Mouse (Mus musculus): ENCODE data around the gene Rpl36a. TPM values are rescaled to one million over a fixed set of nuclear protein-coding genes. Genes with fewer than 3 reads are reported as not detected.

Rpl36a gene
- polyA plus RNA-seq, 1 experiment, result 177 TPM

DNA sequence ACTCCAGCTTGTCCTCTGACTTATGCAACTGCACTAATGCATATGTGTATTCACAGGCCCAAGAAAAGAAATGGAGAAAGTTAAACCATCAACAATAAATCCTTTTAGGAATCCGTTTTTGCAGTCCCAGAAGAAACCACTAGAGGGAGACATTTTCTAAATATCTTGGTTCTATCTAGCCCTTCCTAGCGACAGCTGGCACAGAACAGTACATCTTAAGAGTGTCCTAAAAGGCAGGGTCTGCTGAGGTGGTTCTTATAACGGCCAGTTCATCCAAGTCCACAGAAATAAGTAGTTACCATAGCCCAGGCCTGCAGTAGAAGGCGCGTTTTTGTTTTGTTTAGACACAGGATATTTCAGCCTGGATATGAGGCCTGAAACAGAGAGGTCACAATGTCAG lies 34.6 kb upstream of the Rpl36a start:
- H3K4me3 ChIP-seq (ENCODE audit: control insufficient read depth, insufficient read depth, low read length), result no peak overlapping the region
- H3K4me1 ChIP-seq (replicated peaks; ENCODE audit: control insufficient read depth, insufficient read depth, low read length), result no peaks in the 10 kb centered on the region
- H3K27ac ChIP-seq (ENCODE audit: control insufficient read depth, insufficient read depth, low read length), result no peak overlapping the region
- TF ChIP-seq POLR2A (IDR thresholded peaks at IDR 0.05; ENCODE audit: control insufficient read depth, extremely low read depth, insufficient read depth, low read length, poor library complexity) (no peak), CTCF (IDR thresholded peaks at IDR 0.05; ENCODE audit: borderline replicate concordance, control insufficient read depth, extremely low read depth, insufficient read depth, low read length, poor library complexity) (no peak)
- H3K27me3 ChIP-seq (ENCODE audit: control insufficient read depth, insufficient read depth, low read length), result no peaks in the 10 kb centered on the region
- peak; percentile 11 for DNase-seq
- WGBS, result 33% methylated on average over 5 of the region's 5 CpGs
- H3K36me3 ChIP-seq (ENCODE audit: control insufficient read depth, insufficient read depth, low read length), result no peaks in the 10 kb centered on the region

DNA sequence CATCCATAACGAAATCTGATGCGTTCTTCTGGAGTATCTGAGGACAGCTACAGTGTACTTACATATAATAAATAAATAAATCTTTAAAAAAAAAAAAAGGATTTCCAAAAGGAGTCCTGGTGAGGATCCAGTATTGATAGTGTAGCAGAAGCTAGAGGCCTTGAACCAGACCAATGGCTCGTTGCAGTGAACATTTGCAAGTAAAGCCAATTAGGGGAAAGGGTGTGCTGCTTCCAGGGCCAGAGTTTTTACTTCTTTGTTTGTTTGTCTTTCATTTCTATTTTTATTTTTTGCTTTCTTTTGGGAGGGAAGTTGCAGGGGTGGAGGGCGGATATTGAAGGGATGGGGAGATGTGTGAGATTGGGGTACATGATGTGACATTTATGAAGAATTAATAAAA lies 32.1 kb upstream of the Rpl36a start:
- 96% methylated on average over 4 of the region's 4 CpGs for WGBS
- H3K36me3 ChIP-seq (ENCODE audit: control insufficient read depth, insufficient read depth, low read length), result no peaks in the 10 kb centered on the region

DNA sequence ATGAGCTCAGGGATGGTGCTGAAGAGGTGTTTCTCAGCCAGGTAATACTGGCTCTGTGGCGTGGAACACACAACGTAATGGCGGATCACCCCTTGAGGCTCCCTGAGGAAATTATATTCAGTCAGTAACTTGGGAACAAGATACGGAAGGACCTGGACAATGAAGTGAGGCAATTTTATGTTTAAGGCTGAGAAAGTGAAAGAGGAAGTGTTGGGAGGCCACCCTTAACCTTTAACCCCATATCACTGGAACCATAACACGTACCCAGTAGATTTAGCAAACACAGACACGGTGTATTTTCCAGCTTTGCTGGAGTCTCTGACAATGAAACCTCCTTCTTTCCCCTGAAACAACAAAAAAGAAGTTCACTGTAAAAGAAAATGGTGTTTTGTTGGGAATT lies 31.0 kb upstream of the Rpl36a start:
- no peak for DNase-seq
- TF ChIP-seq CTCF (IDR thresholded peaks at IDR 0.05; ENCODE audit: borderline replicate concordance, control insufficient read depth, extremely low read depth, insufficient read depth, low read length, poor library complexity) (no peak), POLR2A (IDR thresholded peaks at IDR 0.05; ENCODE audit: control insufficient read depth, extremely low read depth, insufficient read depth, low read length, poor library complexity) (no peak)
- Histone ChIP-seq H3K27me3 (ENCODE audit: control insufficient read depth, insufficient read depth, low read length) (no peaks in the 10 kb centered on the region), H3K36me3 (ENCODE audit: control insufficient read depth, insufficient read depth, low read length) (no peaks in the 10 kb centered on the region), H3K4me1 (replicated peaks; ENCODE audit: control insufficient read depth, insufficient read depth, low read length) (no peaks in the 10 kb centered on the region), H3K27ac (ENCODE audit: control insufficient read depth, insufficient read depth, low read length) (no peak overlapping the region), H3K4me3 (ENCODE audit: control insufficient read depth, insufficient read depth, low read length) (no peak overlapping the region)
- 79% methylated on average over 6 of the region's 6 CpGs for WGBS

More for the DNA sequence above, 32.1 kb upstream of the Rpl36a start:
- Histone ChIP-seq H3K4me3 (ENCODE audit: control insufficient read depth, insufficient read depth, low read length) (no peak overlapping the region), H3K27ac (ENCODE audit: control insufficient read depth, insufficient read depth, low read length) (no peak overlapping the region), H3K4me1 (replicated peaks; ENCODE audit: control insufficient read depth, insufficient read depth, low read length) (no peaks in the 10 kb centered on the region), H3K27me3 (ENCODE audit: control insufficient read depth, insufficient read depth, low read length) (no peaks in the 10 kb centered on the region)
- no peak for DNase-seq
- TF ChIP-seq CTCF (IDR thresholded peaks at IDR 0.05; ENCODE audit: borderline replicate concordance, control insufficient read depth, extremely low read depth, insufficient read depth, low read length, poor library complexity) (no peak), POLR2A (IDR thresholded peaks at IDR 0.05; ENCODE audit: control insufficient read depth, extremely low read depth, insufficient read depth, low read length, poor library complexity) (no peak)

DNA sequence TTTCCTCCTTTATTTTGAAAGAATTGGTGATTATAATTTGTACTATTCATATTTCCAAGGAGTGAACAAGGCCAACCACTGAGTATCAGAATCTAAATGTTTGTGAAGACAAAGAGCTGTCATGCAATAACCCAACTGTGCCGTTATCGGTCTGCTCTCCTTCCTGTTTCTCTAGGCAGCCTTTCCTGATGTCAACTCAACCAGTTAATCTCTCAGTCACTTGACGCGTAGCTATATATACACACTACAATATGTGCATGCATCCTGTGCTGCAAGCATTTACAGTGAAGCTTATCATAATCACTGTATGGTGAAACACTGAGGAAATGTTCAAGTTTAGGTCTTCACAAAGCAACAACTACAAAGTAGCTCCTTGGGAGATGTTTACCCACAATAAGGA lies 21.1 kb upstream of the Rpl36a start:
- Histone ChIP-seq H3K27me3 (ENCODE audit: control insufficient read depth, insufficient read depth, low read length) (no peaks in the 10 kb centered on the region), H3K4me3 (ENCODE audit: control insufficient read depth, insufficient read depth, low read length) (no peak overlapping the region), H3K4me1 (replicated peaks; ENCODE audit: control insufficient read depth, insufficient read depth, low read length) (no peaks in the 10 kb centered on the region), H3K27ac (ENCODE audit: control insufficient read depth, insufficient read depth, low read length) (no peak overlapping the region), H3K36me3 (ENCODE audit: control insufficient read depth, insufficient read depth, low read length) (no peaks in the 10 kb centered on the region)
- 32% methylated on average over 4 of the region's 4 CpGs for WGBS
- no peak for DNase-seq
- TF ChIP-seq POLR2A (IDR thresholded peaks at IDR 0.05; ENCODE audit: control insufficient read depth, extremely low read depth, insufficient read depth, low read length, poor library complexity), result no peak
- TF ChIP-seq CTCF (IDR thresholded peaks at IDR 0.05; ENCODE audit: borderline replicate concordance, control insufficient read depth, extremely low read depth, insufficient read depth, low read length, poor library complexity), result no peak

DNA sequence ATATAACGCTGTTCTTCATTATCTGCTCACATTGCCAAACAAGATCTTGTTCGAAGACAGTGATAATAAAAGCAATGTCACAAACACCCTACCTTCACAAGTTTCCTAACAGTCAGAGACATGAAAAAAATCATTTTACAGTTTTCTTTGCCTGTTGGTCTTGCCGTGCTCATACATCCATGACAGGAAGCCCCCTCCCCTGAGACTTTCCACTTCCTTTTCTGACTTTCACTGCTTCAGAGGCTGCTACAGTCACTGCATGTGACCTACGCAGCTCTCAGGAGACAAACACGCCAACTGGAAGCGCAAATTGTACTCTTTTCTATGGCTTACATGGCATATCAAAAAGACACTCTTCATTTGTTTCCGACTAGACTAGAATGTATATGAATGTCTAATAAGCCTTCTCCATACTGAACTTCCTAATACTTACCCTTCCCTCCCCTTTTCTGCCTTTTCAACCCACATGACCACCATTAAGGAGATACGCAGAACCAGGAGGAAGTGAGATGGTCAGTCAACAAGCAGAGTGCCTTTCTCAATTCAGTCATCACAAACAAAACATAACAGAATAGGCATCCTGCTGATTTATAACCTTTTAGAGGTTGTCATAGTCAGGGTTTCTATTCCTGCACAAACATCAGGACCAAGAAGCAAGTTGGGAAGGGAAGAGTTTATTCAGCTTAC lies 18.8 kb upstream of the Rpl36a start:
- H3K27ac ChIP-seq (ENCODE audit: control insufficient read depth, insufficient read depth, low read length), result no peak overlapping the region
- H3K4me3 ChIP-seq (ENCODE audit: control insufficient read depth, insufficient read depth, low read length), result no peak overlapping the region
- TF ChIP-seq POLR2A (IDR thresholded peaks at IDR 0.05; ENCODE audit: control insufficient read depth, extremely low read depth, insufficient read depth, low read length, poor library complexity) (no peak), CTCF (IDR thresholded peaks at IDR 0.05; ENCODE audit: borderline replicate concordance, control insufficient read depth, extremely low read depth, insufficient read depth, low read length, poor library complexity) (no peak)
- peak; percentile 13 for DNase-seq
- H3K27me3 ChIP-seq (ENCODE audit: control insufficient read depth, insufficient read depth, low read length), result no peaks in the 10 kb centered on the region
- H3K4me1 ChIP-seq (replicated peaks; ENCODE audit: control insufficient read depth, insufficient read depth, low read length), result no peaks in the 10 kb centered on the region
- H3K36me3 ChIP-seq (ENCODE audit: control insufficient read depth, insufficient read depth, low read length), result no peaks in the 10 kb centered on the region
- 68% methylated on average over 8 of the region's 8 CpGs for WGBS

DNA sequence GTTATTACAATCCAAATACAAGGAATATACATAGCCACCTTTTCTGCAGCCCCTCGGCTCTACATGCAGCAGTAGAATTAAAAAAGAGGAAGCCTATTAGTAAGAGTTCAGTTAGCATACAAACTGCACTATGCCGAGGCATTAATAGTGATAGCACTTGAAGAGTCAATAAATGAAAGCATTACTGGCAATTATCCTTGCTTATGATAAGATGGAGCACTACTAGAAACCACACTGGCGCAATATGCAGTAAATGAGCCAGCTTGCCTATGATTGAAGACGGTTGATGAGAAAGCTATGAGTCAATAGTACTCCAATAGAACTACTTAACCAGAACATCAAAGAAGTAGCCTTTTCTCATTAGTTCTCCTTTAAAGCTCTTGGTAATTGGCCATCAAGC lies 7.6 kb upstream of the Rpl36a start:
- no peaks in the 10 kb centered on the region for H3K36me3 ChIP-seq (ENCODE audit: control insufficient read depth, insufficient read depth, low read length)
- no peak for TF ChIP-seq CTCF (IDR thresholded peaks at IDR 0.05; ENCODE audit: borderline replicate concordance, control insufficient read depth, extremely low read depth, insufficient read depth, low read length, poor library complexity)
- no peak for TF ChIP-seq POLR2A (IDR thresholded peaks at IDR 0.05; ENCODE audit: control insufficient read depth, extremely low read depth, insufficient read depth, low read length, poor library complexity)

More for the DNA sequence above, 7.6 kb upstream of the Rpl36a start:
- Histone ChIP-seq H3K4me1 (replicated peaks; ENCODE audit: control insufficient read depth, insufficient read depth, low read length) (no peaks in the 10 kb centered on the region; the same call in 1 of the 2 replicates), H3K27ac (ENCODE audit: control insufficient read depth, insufficient read depth, low read length) (no peak overlapping the region), H3K27me3 (ENCODE audit: control insufficient read depth, insufficient read depth, low read length) (no peaks in the 10 kb centered on the region), H3K4me3 (ENCODE audit: control insufficient read depth, insufficient read depth, low read length) (no peak overlapping the region)
- 78% methylated on average over 4 of the region's 4 CpGs for WGBS
- DNase-seq, result no peak

Measured in thymus, adult 2 months (tissue).